Mouse (Mus musculus) forebrain, embryonic 11.5 days (tissue): ENCODE data around the gene Cldn19. TPM values are rescaled to one million over a fixed set of nuclear protein-coding genes. Genes with fewer than 3 reads are reported as not detected.

Source experiments
- ATAC-seq: fragments of 200-750 bp; cut with Nextera tagmentation; replicated peaks from 2 replicates; pipeline ENCODE4 v1.8.0; 2017; ENCODE audit warnings: moderate TSS enrichment; ENCODE audit not compliant: low FRiP score
- DNase-seq: peaks from one replicate; pipeline ENCODE4 v3.0.0-alpha.2; 2017; ENCODE audit warnings: low spot score
- H3K27ac ChIP-seq: fragments of 300-500 bp; sonication (generic); 2 replicates; pipeline ENCODE4 v1.5.1; 2014; ENCODE audit warnings: low read depth, low read length
- H3K27me3 ChIP-seq: fragments of 300-500 bp; sonication (generic); 2 replicates; pipeline ENCODE4 v1.6.1; 2014; ENCODE audit warnings: mild to moderate bottlenecking, low read length, mixed read lengths; ENCODE audit not compliant: control insufficient read depth, insufficient read depth
- H3K36me3 ChIP-seq: fragments of 300-500 bp; sonication (generic); 2 replicates; pipeline ENCODE4 v1.6.1; 2014; ENCODE audit warnings: mild to moderate bottlenecking, low read length, moderate library complexity, mixed read lengths; ENCODE audit not compliant: control insufficient read depth, insufficient read depth
- H3K4me1 ChIP-seq: fragments of 300-500 bp; sonication (generic); replicated peaks from 2 replicates; pipeline ENCODE4 v1.6.1; 2014; ENCODE audit warnings: low read length, mixed read lengths; ENCODE audit not compliant: control insufficient read depth, insufficient read depth
- H3K4me2 ChIP-seq: fragments of 300-500 bp; sonication (generic); 2 replicates; pipeline ENCODE4 v1.6.1; 2014; ENCODE audit warnings: low read depth, mild to moderate bottlenecking, low read length, moderate library complexity, mixed read lengths; ENCODE audit not compliant: severe bottlenecking
- H3K4me3 ChIP-seq: fragments of 300-500 bp; sonication (generic); 2 replicates; pipeline ENCODE4 v1.5.1; 2014; ENCODE audit warnings: low read depth, low read length
- H3K9ac ChIP-seq: fragments of 300-500 bp; sonication (generic); 2 replicates; pipeline ENCODE4 v1.6.1; 2014; ENCODE audit warnings: low read length
- H3K9me3 ChIP-seq: fragments of 300-500 bp; sonication (generic); 2 replicates; pipeline ENCODE4 v1.6.1; 2016; ENCODE audit warnings: low read length, mixed read lengths; ENCODE audit not compliant: control insufficient read depth
- WGBS: fragments of 180-500 bp; shearing (Covaris S2); extraction: QIAGEN DNeasy Blood & Tissue Kit; methylation state at CpG from one replicate; pipeline ENCODE4 v1.1.7; 2014; 5-methylcytosine and 5-hydroxymethylcytosine counted together
- polyA plus RNA-seq: library from polyadenylated mRNA; unstranded; fragments of >200 nt; fragmentation: Nextera tagmentation; extraction: Ambion mirVana; gene quantifications from 2 replicates; pipeline ENCODE4 v1.2.1, GENCODE M21; 2014

Gene Cldn19
- 0.21 and 0.31 TPM in 2 replicates for polyA plus RNA-seq

DNA sequence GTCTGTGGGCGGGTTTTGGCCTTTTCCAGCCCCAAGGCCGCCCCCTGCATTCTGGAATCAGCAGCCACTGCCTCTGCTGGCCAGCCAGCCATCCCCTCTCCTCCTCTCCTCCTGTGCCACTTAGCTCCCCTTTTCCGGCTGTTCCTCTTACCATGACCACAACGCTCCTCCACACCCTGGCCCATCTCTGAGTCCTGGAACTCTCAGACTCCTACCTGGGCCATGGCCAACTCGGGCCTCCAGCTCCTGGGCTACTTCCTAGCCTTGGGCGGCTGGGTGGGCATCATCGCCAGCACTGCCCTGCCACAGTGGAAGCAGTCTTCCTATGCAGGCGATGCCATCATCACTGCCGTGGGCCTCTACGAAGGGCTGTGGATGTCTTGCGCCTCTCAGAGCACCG, at the start of gene Cldn19:
Gene Cldn19 (plus strand): TSS at position 64 of the 400 bp plus-strand sequence.
- WGBS: 73% methylated on average over 12 of the region's 12 CpGs
- H3K4me2 ChIP-seq: no peak within 1 kb of the TSS

DNA sequence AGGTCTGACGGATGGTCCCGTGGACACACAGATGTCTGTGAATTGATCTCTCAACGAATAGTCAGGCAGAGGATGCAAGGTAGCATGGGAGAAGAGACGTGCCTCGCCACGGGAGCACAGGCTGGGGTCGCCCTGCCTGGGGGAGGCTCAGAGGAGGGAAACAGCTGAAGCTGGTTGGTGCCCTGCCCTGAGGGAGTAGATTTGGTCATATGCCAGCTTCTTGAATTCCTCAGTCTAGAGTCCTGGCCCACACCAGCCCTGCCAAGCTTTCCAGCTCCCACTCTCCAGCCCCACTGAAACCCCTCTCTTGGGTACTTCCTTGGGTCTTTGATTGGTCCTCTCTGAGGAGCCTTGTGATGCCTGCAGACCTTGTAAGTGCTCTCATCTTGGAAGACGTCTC, 38.5 kb upstream of the Cldn19 start:
- Histone ChIP-seq H3K27me3 (no peaks in the 10 kb centered on the region), H3K4me3 (no peak overlapping the region), H3K27ac (no peak overlapping the region), H3K9ac (no peak overlapping the region), H3K4me1 (peaks cover 4% of the 10 kb centered on the region; the same call in 1 of the 2 replicates), H3K4me2 (no peak overlapping the region), H3K36me3 (no peaks in the 10 kb centered on the region), H3K9me3 (no peaks in the 10 kb centered on the region)
- 83% methylated on average over 8 of the region's 8 CpGs for WGBS
- DNase-seq (no peak), ATAC-seq (no peak)

More for the DNA sequence above, at the start of gene Cldn19:
- Histone ChIP-seq H3K27ac (peak within 1 kb of the TSS; percentile 0; the same call in 1 of the 2 replicates), H3K4me1 (peaks cover 10% of the 10 kb centered on the region; the same call in 1 of the 2 replicates), H3K9me3 (no peaks in the 10 kb centered on the region), H3K36me3 (no peaks in the 10 kb centered on the region), H3K4me3 (no peak within 1 kb of the TSS), H3K9ac (peak within 1 kb of the TSS; percentile 23; the same call in 1 of the 2 replicates), H3K27me3 (no peaks in the 10 kb centered on the region)
- DNase-seq (no peak), ATAC-seq (no peak)

DNA sequence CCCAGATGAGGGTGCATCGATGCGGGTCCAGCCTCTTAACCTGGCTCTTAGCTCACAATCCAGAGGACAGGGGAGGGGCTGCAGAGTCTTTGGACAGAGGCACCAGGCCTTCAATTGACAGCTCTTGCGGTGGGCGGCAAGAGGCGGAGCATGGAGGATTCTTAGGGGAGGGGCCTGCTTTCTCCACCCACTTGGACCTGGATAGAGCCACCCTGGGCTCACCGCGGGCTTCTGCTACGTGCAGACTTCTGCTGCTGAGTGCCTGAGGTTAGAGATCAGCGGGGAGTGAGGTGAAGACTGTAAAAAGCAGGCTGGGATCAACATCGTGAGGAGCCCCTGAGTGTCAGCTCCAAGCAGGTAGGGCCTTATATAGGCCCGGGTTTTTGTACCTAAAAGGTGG, 37.0 kb upstream of the Cldn19 start, which contains the start of gene Tmem269:
Gene Tmem269 (minus strand): TSS at position 49 of the 400 bp plus-strand sequence.
- WGBS: 6% methylated on average over 11 of the region's 11 CpGs
- Histone ChIP-seq H3K27me3 (no peaks in the 10 kb centered on the region), H3K9ac (no peak within 1 kb of the TSS), H3K27ac (no peak within 1 kb of the TSS), H3K4me1 (peaks cover 4% of the 10 kb centered on the region; the same call in 1 of the 2 replicates), H3K36me3 (no peaks in the 10 kb centered on the region), H3K4me2 (no peak within 1 kb of the TSS), H3K4me3 (no peak within 1 kb of the TSS), H3K9me3 (no peaks in the 10 kb centered on the region)
- ATAC-seq (0 out of 2 replicates have a peak, but pooled peaks have one; percentile 24), DNase-seq (no peak)

DNA sequence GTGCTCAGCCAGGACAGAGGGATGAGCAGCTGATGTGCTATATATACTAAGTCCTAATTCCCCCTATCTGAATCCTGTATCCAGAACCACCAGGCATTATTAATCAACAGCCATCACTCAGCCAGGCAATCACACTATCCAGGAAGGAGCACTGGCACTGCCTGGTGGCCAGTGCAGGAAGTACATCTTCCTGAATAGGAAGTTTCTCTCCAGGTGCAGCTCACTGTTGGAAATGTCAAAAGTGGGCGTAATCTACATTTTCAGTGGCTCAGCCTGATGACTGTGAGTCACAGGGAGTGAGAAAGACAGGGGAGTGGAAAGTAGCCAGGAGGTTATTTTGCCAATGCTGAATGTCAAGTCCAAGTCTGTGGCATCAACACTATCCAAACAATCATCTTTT, 31.5 kb upstream of the Cldn19 start:
- H3K27me3 ChIP-seq: no peaks in the 10 kb centered on the region
- WGBS: 86% methylated on average over 1 of the region's 1 CpGs
- no peak overlapping the region for H3K4me2 ChIP-seq
- no peaks in the 10 kb centered on the region for H3K4me1 ChIP-seq
- H3K27ac ChIP-seq: no peak overlapping the region
- H3K36me3 ChIP-seq: peaks cover 4% of the 10 kb centered on the region; the same call in 1 of the 2 replicates
- DNase-seq (no peak), ATAC-seq (0 out of 2 replicates have a peak, but pooled peaks have one; percentile 24)
- H3K9ac ChIP-seq: no peak overlapping the region
- H3K9me3 ChIP-seq: no peaks in the 10 kb centered on the region
- H3K4me3 ChIP-seq: no peak overlapping the region

DNA sequence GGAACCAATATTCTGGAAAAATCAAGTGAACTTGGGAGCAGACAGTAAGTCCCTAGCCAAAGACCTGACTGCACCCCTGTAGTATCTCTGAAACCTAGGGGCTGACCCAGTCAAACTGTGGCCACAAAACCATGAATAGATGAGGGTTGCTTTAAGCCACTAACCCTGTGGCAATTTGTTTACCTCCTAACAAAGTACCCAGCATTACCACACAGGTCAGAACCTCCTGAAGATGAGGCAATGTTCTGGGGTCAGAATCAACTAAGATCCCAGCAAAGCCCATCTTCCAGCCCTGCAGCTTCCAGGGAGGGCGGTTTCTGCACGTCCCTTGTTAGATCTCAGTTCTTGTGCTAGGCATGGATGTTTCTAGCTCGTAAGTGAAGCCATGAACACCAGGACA, 30.7 kb upstream of the Cldn19 start:
- Histone ChIP-seq H3K27ac (no peak overlapping the region), H3K27me3 (no peaks in the 10 kb centered on the region), H3K9me3 (no peaks in the 10 kb centered on the region), H3K36me3 (peaks cover 4% of the 10 kb centered on the region; the same call in 1 of the 2 replicates), H3K9ac (no peak overlapping the region), H3K4me3 (no peak overlapping the region), H3K4me1 (no peaks in the 10 kb centered on the region), H3K4me2 (no peak overlapping the region)
- DNase-seq: no peak
- 89% methylated on average over 3 of the region's 3 CpGs for WGBS
- ATAC-seq: no peak

DNA sequence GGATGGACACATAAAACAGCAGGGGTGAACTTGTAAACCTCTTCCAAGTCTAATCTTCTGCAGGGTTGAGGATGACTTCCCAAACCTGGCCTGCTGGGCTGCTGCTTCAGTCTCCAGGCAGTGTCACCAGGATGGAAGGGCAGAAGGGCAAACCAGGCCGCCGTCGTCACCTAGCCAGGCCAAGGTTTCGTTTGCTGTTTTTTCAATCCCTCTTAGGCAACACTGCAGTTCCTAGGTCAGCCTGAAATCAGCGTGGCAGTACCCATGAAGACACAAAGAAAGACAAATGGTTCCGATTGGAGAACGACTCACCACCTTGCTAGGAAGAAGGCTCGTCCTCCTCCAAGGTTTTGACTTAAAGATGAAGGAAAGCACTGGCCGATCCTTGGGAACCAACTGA, 29.5 kb upstream of the Cldn19 start:
- 94% methylated on average over 9 of the region's 9 CpGs for WGBS
- Histone ChIP-seq H3K36me3 (peaks cover 4% of the 10 kb centered on the region; the same call in 1 of the 2 replicates), H3K27me3 (no peaks in the 10 kb centered on the region), H3K4me1 (no peaks in the 10 kb centered on the region), H3K27ac (no peak overlapping the region), H3K4me3 (no peak overlapping the region), H3K9ac (no peak overlapping the region), H3K9me3 (no peaks in the 10 kb centered on the region), H3K4me2 (no peak overlapping the region)
- no peak for DNase-seq
- no peak for ATAC-seq

DNA sequence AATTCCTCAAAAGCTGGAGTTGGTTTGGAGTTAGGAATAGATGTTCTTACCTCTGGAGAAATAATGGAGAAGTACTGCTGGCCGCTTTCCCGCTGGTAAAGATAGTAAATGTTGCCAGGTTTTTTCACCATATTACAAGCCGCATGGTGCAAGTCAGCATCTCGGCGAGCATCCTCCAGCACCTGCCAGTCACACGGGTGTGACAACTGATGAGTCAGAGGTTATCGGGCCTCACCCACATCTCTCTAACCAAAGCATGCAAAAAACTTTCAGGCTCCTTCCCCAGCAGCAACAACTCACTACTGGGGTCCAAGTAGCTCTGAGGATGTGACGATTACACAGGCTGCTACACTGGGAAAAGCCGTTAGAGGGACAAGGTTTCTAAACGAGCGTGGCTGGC, 28.5 kb upstream of the Cldn19 start:
- Histone ChIP-seq H3K27me3 (no peaks in the 10 kb centered on the region), H3K4me3 (no peak overlapping the region), H3K9me3 (no peaks in the 10 kb centered on the region), H3K36me3 (peaks cover 4% of the 10 kb centered on the region; the same call in 1 of the 2 replicates), H3K4me1 (no peaks in the 10 kb centered on the region; the same call in 1 of the 2 replicates), H3K4me2 (no peak overlapping the region), H3K9ac (no peak overlapping the region), H3K27ac (no peak overlapping the region)
- ATAC-seq: no peak
- WGBS: 92% methylated on average over 11 of the region's 11 CpGs
- no peak for DNase-seq

DNA sequence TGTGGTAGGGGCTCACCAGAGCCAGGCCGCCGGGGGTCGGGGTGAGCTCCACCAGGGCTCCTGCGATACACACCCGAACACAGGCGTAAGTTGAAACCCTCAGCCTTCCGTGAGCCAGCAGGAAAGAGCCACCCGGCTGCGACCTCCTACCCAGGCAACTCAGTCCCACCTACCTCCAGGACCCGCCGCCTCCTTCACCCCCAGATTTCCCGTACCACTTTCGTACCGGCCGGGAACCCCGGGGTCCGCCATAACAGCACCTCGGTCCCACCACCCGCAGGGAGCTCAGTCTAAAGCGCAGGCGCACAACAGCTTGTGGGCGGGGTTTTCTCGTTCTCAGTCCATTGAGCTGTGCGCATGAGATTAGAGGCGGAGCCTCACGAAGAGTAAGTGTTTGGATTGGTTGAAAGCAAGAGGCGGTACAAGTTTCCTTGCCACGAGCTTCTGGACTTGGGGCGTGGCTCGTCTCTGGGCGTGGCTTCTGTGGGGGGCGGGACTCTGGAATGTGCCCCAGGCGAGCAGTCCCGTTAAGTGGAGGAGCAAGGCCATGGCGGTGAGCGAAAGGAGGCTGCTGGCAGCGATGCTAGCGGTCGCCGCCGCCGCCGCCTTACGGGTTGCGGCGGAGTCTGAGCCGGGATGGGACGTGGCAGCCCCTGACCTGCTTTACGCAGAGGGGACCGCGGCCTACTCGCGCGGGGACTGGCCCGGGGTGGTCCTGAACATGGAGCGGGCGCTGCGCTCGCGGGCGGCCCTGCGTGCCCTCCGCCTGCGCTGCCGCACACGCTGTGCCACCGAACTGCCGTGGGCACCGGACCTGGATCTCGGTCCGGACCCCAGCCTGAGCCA, 22.6 kb upstream of the Cldn19 start, which contains the start of the genes AU022252 and P3h1:
Gene AU022252 (minus strand): TSS at position 303 of the 846 bp plus-strand sequence.
Gene P3h1 (plus strand): TSS at position 506 of the 846 bp plus-strand sequence.
- Histone ChIP-seq H3K27ac (no peak within 1 kb of the TSS), H3K27me3 (no peaks in the 10 kb centered on the region)

More for the DNA sequence above, 22.6 kb upstream of the Cldn19 start, which contains the start of the genes AU022252 and P3h1:
- peaks cover 3% of the 10 kb centered on the region for H3K4me1 ChIP-seq
- H3K4me2 ChIP-seq: peak within 1 kb of the TSS; percentile 95
- no peaks in the 10 kb centered on the region for H3K9me3 ChIP-seq
- H3K9ac ChIP-seq: peak within 1 kb of the TSS; percentile 70
- peak; percentile 97 for ATAC-seq
- H3K36me3 ChIP-seq: no peaks in the 10 kb centered on the region
- under 1% methylated on average over 65 of the region's 71 CpGs for WGBS
- DNase-seq: peak; percentile 98
- H3K4me3 ChIP-seq: peak within 1 kb of the TSS; percentile 84
